ENCODE assay signal across 16 mouse cellular contexts in the genomic region with DNA sequence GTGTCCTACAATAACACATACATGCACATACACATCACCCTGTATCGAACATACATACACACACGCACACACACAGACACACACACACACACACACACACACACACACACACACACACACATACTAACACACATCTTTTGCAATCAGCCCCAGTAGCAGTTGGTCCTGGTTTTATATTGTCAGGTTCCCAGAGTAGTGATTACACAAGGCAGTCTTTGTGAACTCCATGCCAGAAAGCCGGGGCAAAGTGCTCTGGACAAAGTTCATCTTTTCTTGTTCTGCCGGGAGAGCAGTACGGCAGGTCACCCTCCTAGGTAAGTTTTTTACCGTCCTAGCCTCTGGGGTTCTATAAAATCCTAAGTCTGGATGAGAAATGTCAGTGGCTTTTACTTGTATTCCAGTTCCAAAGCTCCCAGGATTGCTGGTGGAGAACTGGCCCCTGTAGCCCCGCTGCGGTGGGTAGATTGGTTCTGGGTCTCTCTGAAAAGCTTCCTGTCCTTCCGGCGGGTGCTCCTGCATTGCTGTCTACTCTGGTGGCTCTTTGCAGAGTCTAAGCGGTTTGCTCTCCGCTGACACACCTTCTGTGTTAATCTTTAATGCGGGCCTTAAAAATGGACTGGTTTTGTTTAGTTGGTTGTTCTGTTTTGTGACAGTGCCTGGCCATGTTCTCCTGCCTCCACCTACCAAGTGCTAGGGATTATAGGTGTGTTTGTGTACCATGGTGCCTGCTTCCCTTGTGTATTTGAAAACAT. TPM values are rescaled to one million over a fixed set of nuclear protein-coding genes. Genes with fewer than 3 reads are reported as not detected.
DNase-seq lines count a peak whose midpoint lies in the region; ATAC-seq lines count a peak whose summit lies in the region.
"Had no signal": no experiment of that assay in that cellular context is flagged by ENCODE, and none has a peak within 500 bp of the region (broad histone marks: within the 10 kb centered on the region; RNA-seq: fewer than 3 reads in every experiment).

No protein-coding gene starts in this region.

- no peaks in the 10 kb centered on the region for H3K36me3 ChIP-seq in intestine, embryonic 16.5 days (ENCODE audit: control insufficient read depth, insufficient read depth, low read length)
- no peaks in the 10 kb centered on the region for H3K36me3 ChIP-seq in liver, embryonic 16.5 days (ENCODE audit: control insufficient read depth, insufficient read depth)
- H3K36me3 ChIP-seq: embryonic facial prominence, embryonic 13.5 days; heart, embryonic 15.5 days had no signal

- H3K4me3 ChIP-seq in intestine, embryonic 16.5 days (ENCODE audit: low read length): peak overlapping the region; percentile 39
- peak overlapping the region; percentile 54 for H3K4me3 ChIP-seq in liver, embryonic 16.5 days (ENCODE audit: low read depth, low read length)
- H3K4me3 ChIP-seq: embryonic facial prominence, embryonic 13.5 days; heart, embryonic 15.5 days; midbrain, embryonic 12.5 days had no signal

- peak overlapping the region; percentile 21 for H3K4me2 ChIP-seq in intestine, embryonic 16.5 days (ENCODE audit: low read depth, low read length)
- peak overlapping the region; percentile 46; the same call in 1 of the 2 replicates for H3K4me2 ChIP-seq in liver, embryonic 16.5 days (ENCODE audit: low read depth, low read length)
- H3K4me2 ChIP-seq: embryonic facial prominence, embryonic 13.5 days; heart, embryonic 15.5 days; hindbrain, embryonic 14.5 days; midbrain, embryonic 12.5 days had no signal

- ATAC-seq in intestine, embryonic 16.5 days: peak; percentile 93
- ATAC-seq in liver, embryonic 16.5 days (ENCODE audit: low read depth): peak; percentile 75
- ATAC-seq in frontal cortex, adult (ENCODE audit: low TSS enrichment): no peak
- ATAC-seq: activated CD4-positive, CD25-positive, alpha-beta regulatory T cell, adult 4 months; forebrain, postnatal 0 days had no signal

- 56% methylated on average over 13 of the region's 13 CpGs for WGBS in intestine, embryonic 16.5 days
- WGBS in liver, embryonic 16.5 days (ENCODE audit: insufficient replicate concordance): 67% methylated on average over 13 of the region's 13 CpGs

- no peaks in the 10 kb centered on the region for H3K27me3 ChIP-seq in intestine, embryonic 16.5 days (replicated peaks; ENCODE audit: control insufficient read depth, insufficient read depth, low read length)
- H3K27me3 ChIP-seq in liver, embryonic 16.5 days (ENCODE audit: control insufficient read depth, insufficient read depth, low read depth, low read length): no peaks in the 10 kb centered on the region
- H3K27me3 ChIP-seq: embryonic facial prominence, embryonic 13.5 days; heart, embryonic 15.5 days; midbrain, embryonic 12.5 days had no signal

- DNase-seq in adipocyte (ENCODE audit: low spot score) (peak; percentile 81), MN1 (ENCODE audit: low spot score) (no peak)
- DNase-seq in kidney, postnatal 25 days: peak; percentile 73 to 89
- DNase-seq in urinary bladder, postnatal 25 days (ENCODE audit: low spot score): no peak
- DNase-seq: forebrain, postnatal 0 days; lung, postnatal 14 days; right cerebral cortex, postnatal 4 days; thymus, adult 18-20 months had no signal

- peak overlapping the region; percentile 49 for H3K9ac ChIP-seq in intestine, embryonic 16.5 days (ENCODE audit: low read depth, low read length)
- H3K9ac ChIP-seq in liver, embryonic 16.5 days (ENCODE audit: low read depth, low read length): peak overlapping the region; percentile 25; the same call in 1 of the 2 replicates
- H3K9ac ChIP-seq: embryonic facial prominence, embryonic 13.5 days; forebrain, postnatal 0 days; heart, embryonic 15.5 days; hindbrain, embryonic 14.5 days; midbrain, embryonic 12.5 days had no signal

- no peaks in the 10 kb centered on the region for H3K9me3 ChIP-seq in intestine, embryonic 16.5 days (ENCODE audit: control insufficient read depth, low read length)
- no peaks in the 10 kb centered on the region for H3K9me3 ChIP-seq in liver, embryonic 16.5 days (replicated peaks; ENCODE audit: control insufficient read depth, low read length)
- H3K9me3 ChIP-seq: embryonic facial prominence, embryonic 13.5 days; heart, embryonic 15.5 days; midbrain, embryonic 12.5 days had no signal

- no peaks in the 10 kb centered on the region; the same call in 1 of the 2 replicates for H3K4me1 ChIP-seq in intestine, embryonic 16.5 days (ENCODE audit: control insufficient read depth, insufficient read depth, low read length)
- H3K4me1 ChIP-seq in liver, embryonic 16.5 days (ENCODE audit: control insufficient read depth, low read depth, low read length): peaks cover 14% of the 10 kb centered on the region
- H3K4me1 ChIP-seq: embryonic facial prominence, embryonic 13.5 days; heart, embryonic 15.5 days had no signal

- peak overlapping the region; percentile 89 for H3K27ac ChIP-seq in intestine, embryonic 16.5 days (ENCODE audit: low read length)
- H3K27ac ChIP-seq in liver, embryonic 16.5 days (ENCODE audit: low read length): peak overlapping the region; percentile 69
- H3K27ac ChIP-seq: embryonic facial prominence, embryonic 13.5 days; heart, embryonic 15.5 days; hindbrain, embryonic 14.5 days; midbrain, embryonic 12.5 days had no signal

RNA-seq across cellular contexts. Expression of a gene that starts 28.8 kb away (rescaled TPM):
- polyA plus RNA-seq in intestine, embryonic 16.5 days (2015; fragmentation: Nextera tagmentation; extraction: Ambion mirVana): 14.3 and 14.4 TPM in 2 replicates
- polyA plus RNA-seq in liver, embryonic 16.5 days (2015; fragmentation: Nextera tagmentation; extraction: Ambion mirVana): 4.7 and 5.1 TPM in 2 replicates

RNA-seq across cellular contexts. Expression of a gene that starts 39.3 kb away (rescaled TPM):
- polyA plus RNA-seq in intestine, embryonic 16.5 days (2015; fragmentation: Nextera tagmentation; extraction: Ambion mirVana): 45.7 and 53.3 TPM in 2 replicates
- 25.1 and 27.2 TPM in 2 replicates for polyA plus RNA-seq in liver, embryonic 16.5 days (2015; fragmentation: Nextera tagmentation; extraction: Ambion mirVana)

Comparison
In these comparisons a context has a peak if more than half of its experiments do, and no peak if none do; other contexts are left out.
1. DNase-seq: peak in adipocyte (single experiment) and kidney, postnatal 25 days (2 of 2); none in MN1 (single experiment) and urinary bladder, postnatal 25 days (single experiment).